Mouse (Mus musculus) cerebellum, adult 2 months (tissue): Measurements from ENCODE around the gene Fbxo48.

Source experiments
- CTCF ChIP-seq: fragments of 200-500 bp; IDR thresholded peaks from 2 replicates; pipeline ENCODE4 v1.5.1; 2011; ENCODE audit warnings: low read depth, mild to moderate bottlenecking, control low read depth, low read length, moderate library complexity, borderline replicate concordance; ENCODE audit not compliant: insufficient read depth
- POLR2A ChIP-seq: fragments of 200-500 bp; IDR thresholded peaks from 2 replicates; pipeline ENCODE4 v1.6.1; 2011; ENCODE audit warnings: low read length, control low read depth, borderline replicate concordance; ENCODE audit not compliant: insufficient read depth

GRCm38 (mm10) chr11:16948756-16949155 is 2.4 kb upstream of the Fbxo48 start:
- no peak for TF ChIP-seq POLR2A
- TF ChIP-seq CTCF: no peak
